Mouse (Mus musculus): ENCODE results near the gene Olfr47. TPM values are rescaled to one million over a fixed set of nuclear protein-coding genes. Genes with fewer than 3 reads are reported as not detected.

The Olfr47 gene
- total RNA-seq, 2 experiments from 2014 or later, result not detected

Other genes with a start within 250 kb of the Olfr47 start
- not detected for gene Olfr441, start 125.2 kb upstream of the Olfr47 start, total RNA-seq (2021)
- gene Olfr237-ps1, start 85.0 kb upstream of the Olfr47 start, total RNA-seq (2021), result not detected
- gene Olfr437, start 68.2 kb upstream of the Olfr47 start, total RNA-seq (2021), result not detected
- gene Olfr13, start 59.4 kb upstream of the Olfr47 start, total RNA-seq (2021), result not detected
- gene Olfr435, start 34.4 kb upstream of the Olfr47 start, total RNA-seq (2021), result not detected
- gene Olfr434, start 18.5 kb upstream of the Olfr47 start, total RNA-seq (2021), result not detected
- gene Arhgef5, start 34.1 kb downstream of the Olfr47 start, total RNA-seq (2021), result 10 to 100 TPM; 18.1 to 22.0 TPM
- gene Nobox, start 78.0 kb downstream of the Olfr47 start, total RNA-seq (2021), result not detected